Mouse (Mus musculus) kidney, postnatal 0 days (tissue): ENCODE results near the gene Cacul1. TPM values are rescaled to one million over a fixed set of nuclear protein-coding genes. Genes with fewer than 3 reads are reported as not detected.

Source experiments
- ATAC-seq: fragments of 200-750 bp; cut with Nextera tagmentation; replicated peaks from 2 replicates; pipeline ENCODE4 v1.8.0; 2017; ENCODE audit warnings: low read depth, moderate number of reproducible peaks, moderate TSS enrichment, moderate library complexity; ENCODE audit not compliant: low FRiP score
- DNase-seq: peaks from one replicate; pipeline ENCODE4 v3.0.0-alpha.2; 2016; ENCODE audit warnings: low spot score
- H3K27ac ChIP-seq: fragments of 300-500 bp; sonication (generic); 2 replicates; pipeline ENCODE4 v1.5.1; 2014; ENCODE audit warnings: mild to moderate bottlenecking
- H3K27me3 ChIP-seq: fragments of 300-500 bp; sonication (generic); 2 replicates; pipeline ENCODE4 v1.6.1; 2014; ENCODE audit warnings: low read length, mixed read lengths; ENCODE audit not compliant: insufficient read depth
- H3K36me3 ChIP-seq: fragments of 300-500 bp; sonication (generic); 2 replicates; pipeline ENCODE4 v1.6.1; 2014; ENCODE audit warnings: low read length, mixed read lengths; ENCODE audit not compliant: insufficient read depth
- H3K4me1 ChIP-seq: fragments of 300-500 bp; sonication (generic); replicated peaks from 2 replicates; pipeline ENCODE4 v1.6.1; 2014; ENCODE audit warnings: antibody characterized with exemption, low read length, mixed read lengths; ENCODE audit not compliant: insufficient read depth
- H3K4me2 ChIP-seq: fragments of 300-500 bp; sonication (generic); 2 replicates; pipeline ENCODE4 v1.6.1; 2014; ENCODE audit warnings: mild to moderate bottlenecking, low read length, moderate library complexity, mixed read lengths
- H3K4me3 ChIP-seq: fragments of 300-500 bp; sonication (generic); replicated peaks from 2 replicates; pipeline ENCODE4 v1.5.1; 2014; ENCODE audit warnings: low read depth, low read length
- H3K9ac ChIP-seq: fragments of 300-500 bp; sonication (generic); 2 replicates; pipeline ENCODE4 v1.6.1; 2014; ENCODE audit warnings: low read depth, low read length
- H3K9me3 ChIP-seq: fragments of 300-500 bp; sonication (generic); replicated peaks from 2 replicates; pipeline ENCODE4 v1.6.1; 2016; ENCODE audit warnings: low read length, inconsistent platforms, mixed read lengths
- CTCF ChIP-seq: IDR thresholded peaks from 2 replicates; pipeline ENCODE4 v1.5.1; 2016; ENCODE audit warnings: antibody characterized with exemption, low read depth, mild to moderate bottlenecking, moderate library complexity
- WGBS: fragments of 180-500 bp; shearing (Covaris S2); extraction: QIAGEN DNeasy Blood & Tissue Kit; methylation state at CpG from one replicate; pipeline ENCODE4 v1.1.7; 2014; 5-methylcytosine and 5-hydroxymethylcytosine counted together
- polyA plus RNA-seq: library from polyadenylated mRNA; unstranded; fragments of >200 nt; fragmentation: Nextera tagmentation; extraction: Ambion mirVana; gene quantifications from 2 replicates; pipeline ENCODE4 v1.2.1, GENCODE M21; 2015

Gene Cacul1
- polyA plus RNA-seq, 1 experiment from 2014 or later = 20.0 TPM

- no peak for TF ChIP-seq CTCF
- H3K9me3 ChIP-seq = no peaks in the 10 kb centered on the region
- H3K4me1 ChIP-seq = peaks cover 11% of the 10 kb centered on the region; the same call in 1 of the 2 replicates
- peak overlapping the region; percentile 94 for H3K27ac ChIP-seq
- ATAC-seq (peak; percentile 43), DNase-seq (peak; percentile 26)
- H3K4me3 ChIP-seq = peak overlapping the region; percentile 83
- H3K4me2 ChIP-seq = peak overlapping the region; percentile 68
- WGBS = 37% methylated on average over 4 of the region's 4 CpGs
- H3K9ac ChIP-seq = peak overlapping the region; percentile 46; the same call in 1 of the 2 replicates
- no peaks in the 10 kb centered on the region for H3K36me3 ChIP-seq
- H3K27me3 ChIP-seq = no peaks in the 10 kb centered on the region
These were observed 809 bp upstream of the Cacul1 start for GRCm38 (mm10) chr19:60581377-60582290.

GRCm38 (mm10) chr19:60579771-60580581 is 849 bp downstream of the Cacul1 start:
- DNase-seq = peak; percentile 73
- Histone ChIP-seq H3K4me3 (peak overlapping the region; percentile 83), H3K9ac (peak overlapping the region; percentile 91), H3K27me3 (no peaks in the 10 kb centered on the region), H3K4me2 (peak overlapping the region; percentile 64), H3K27ac (peak overlapping the region; percentile 94), H3K36me3 (no peaks in the 10 kb centered on the region), H3K9me3 (no peaks in the 10 kb centered on the region), H3K4me1 (peaks cover 11% of the 10 kb centered on the region; the same call in 1 of the 2 replicates)
- under 1% methylated on average over 31 of the region's 34 CpGs for WGBS
- peak; percentile 40 for ATAC-seq
- no peak for TF ChIP-seq CTCF

- WGBS = 75% methylated on average over 1 of the region's 1 CpGs
- ATAC-seq (no peak), DNase-seq (no peak)
- H3K9ac ChIP-seq = no peak overlapping the region
- TF ChIP-seq CTCF = no peak
- no peaks in the 10 kb centered on the region for H3K36me3 ChIP-seq
- no peaks in the 10 kb centered on the region for H3K27me3 ChIP-seq
- no peak overlapping the region for H3K4me2 ChIP-seq
- H3K4me3 ChIP-seq = no peak overlapping the region
- H3K9me3 ChIP-seq = no peaks in the 10 kb centered on the region
- H3K27ac ChIP-seq = no peak overlapping the region
- H3K4me1 ChIP-seq = peaks cover 14% of the 10 kb centered on the region; the same call in 1 of the 2 replicates
These were observed 4.1 kb downstream of the Cacul1 start for GRCm38 (mm10) chr19:60576741-60577140.

- Histone ChIP-seq H3K9me3 (no peaks in the 10 kb centered on the region), H3K36me3 (no peaks in the 10 kb centered on the region; the same call in 1 of the 2 replicates), H3K9ac (no peak overlapping the region), H3K27ac (no peak overlapping the region), H3K4me1 (no peaks in the 10 kb centered on the region), H3K4me2 (no peak overlapping the region), H3K4me3 (no peak overlapping the region), H3K27me3 (no peaks in the 10 kb centered on the region)
- DNase-seq = no peak
- TF ChIP-seq CTCF = no peak
- ATAC-seq = no peak
These were observed 20.3 kb downstream of the Cacul1 start for GRCm38 (mm10) chr19:60560497-60560896.

- no peaks in the 10 kb centered on the region for H3K27me3 ChIP-seq
- no peak for TF ChIP-seq CTCF
- 0 out of 2 replicates have a peak, but pooled peaks cover 4% of the 10 kb centered on the region for H3K36me3 ChIP-seq
- H3K4me1 ChIP-seq = no peaks in the 10 kb centered on the region
- WGBS = 67% methylated on average over 4 of the region's 4 CpGs
- no peak overlapping the region for H3K9ac ChIP-seq
- H3K4me2 ChIP-seq = no peak overlapping the region
- H3K4me3 ChIP-seq = no peak overlapping the region
- H3K27ac ChIP-seq = no peak overlapping the region
- no peaks in the 10 kb centered on the region for H3K9me3 ChIP-seq
- DNase-seq (no peak), ATAC-seq (no peak)
These were observed 25.9 kb downstream of the Cacul1 start for GRCm38 (mm10) chr19:60554866-60555438.

- H3K4me1 ChIP-seq = no peaks in the 10 kb centered on the region
- peak; percentile 59 for DNase-seq
- ATAC-seq = no peak
These were observed 27.3 kb downstream of the Cacul1 start for GRCm38 (mm10) chr19:60553501-60553900.

More at GRCm38 (mm10) chr19:60553501-60553900, 27.3 kb downstream of the Cacul1 start:
- no peaks in the 10 kb centered on the region for H3K9me3 ChIP-seq
- H3K27ac ChIP-seq = no peak overlapping the region
- peak; percentile 76 for TF ChIP-seq CTCF
- H3K36me3 ChIP-seq = 0 out of 2 replicates have a peak, but pooled peaks cover 4% of the 10 kb centered on the region
- H3K27me3 ChIP-seq = no peaks in the 10 kb centered on the region
- no peak overlapping the region for H3K4me2 ChIP-seq
- H3K4me3 ChIP-seq = no peak overlapping the region
- H3K9ac ChIP-seq = no peak overlapping the region
